Mouse (Mus musculus) monocyte, adult 2 months (primary cell): ENCODE data around the gene Zfp593.

Source experiments
- DNase-seq, 2 experiments: peaks; one replicate each; pipeline ENCODE4 v3.0.0; 2022; ENCODE audit warnings: low spot score in 2 of 2, low read depth in 1 of 2

The Zfp593 gene

DNA sequence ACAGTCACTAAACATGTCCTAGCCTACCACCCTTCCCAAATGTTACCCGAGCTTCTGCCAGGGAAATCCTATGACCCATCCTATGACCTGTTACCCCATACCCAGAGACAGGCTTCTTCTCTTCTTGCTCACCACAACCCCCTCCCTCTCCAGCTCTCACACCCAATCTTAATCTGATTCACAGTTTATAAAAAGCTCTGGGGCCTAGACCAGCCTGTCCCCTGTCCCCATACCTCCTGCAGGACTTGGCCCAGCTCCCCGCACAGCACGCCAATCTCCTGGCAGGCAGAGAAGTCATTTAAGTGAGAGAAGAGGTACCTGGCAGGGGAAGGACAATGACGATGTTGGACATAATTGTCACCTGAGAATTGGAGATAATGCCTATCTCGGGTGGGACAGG lies 10.5 kb downstream of the Zfp593 start:
- DNase-seq = no peak

DNA sequence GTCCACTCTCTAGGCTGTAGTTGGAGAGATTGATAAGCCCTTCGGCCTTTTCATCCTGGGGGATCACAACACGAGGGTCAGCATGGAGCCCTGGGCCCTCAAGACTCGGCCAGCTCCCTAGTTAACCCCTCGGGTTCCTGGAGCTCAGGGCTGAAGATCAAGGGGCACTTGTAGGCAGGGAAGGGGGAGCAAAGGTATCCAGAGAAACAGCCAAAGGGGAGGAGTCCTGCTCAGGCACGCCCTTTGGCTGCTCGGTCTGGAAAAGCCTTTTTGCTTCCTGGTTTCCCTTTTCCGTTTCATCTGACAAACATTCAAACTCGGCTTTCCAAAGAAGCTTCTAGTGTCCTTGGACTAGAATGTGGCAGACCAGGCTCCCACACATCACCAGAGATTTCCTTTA lies 15.0 kb downstream of the Zfp593 start:
- DNase-seq = no peak

DNA sequence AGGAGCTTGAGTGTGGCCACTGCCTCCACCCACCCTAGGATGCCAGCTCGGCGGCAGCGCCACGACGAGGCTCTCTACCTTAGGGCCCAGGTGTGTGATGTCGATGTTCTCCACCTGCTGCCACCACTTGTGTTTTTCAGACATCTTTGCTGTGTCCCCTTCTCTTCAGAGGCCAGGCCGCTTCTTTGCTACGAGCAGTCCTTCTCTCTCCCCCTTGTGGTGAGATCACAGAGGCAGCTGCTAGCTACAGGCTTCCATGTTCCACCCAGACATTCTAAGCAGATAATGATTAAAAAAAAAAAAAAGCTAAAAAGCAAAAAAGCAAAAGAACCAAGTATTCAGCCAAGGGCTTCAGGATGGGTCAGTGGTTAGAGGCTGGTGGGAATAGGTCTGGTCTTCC lies 18.2 kb downstream of the Zfp593 start, which contains the start of gene Catsper4:
TSS of gene Catsper4 (minus strand) at position 190 of the 400 bp plus-strand sequence.
- DNase-seq = no peak

DNA sequence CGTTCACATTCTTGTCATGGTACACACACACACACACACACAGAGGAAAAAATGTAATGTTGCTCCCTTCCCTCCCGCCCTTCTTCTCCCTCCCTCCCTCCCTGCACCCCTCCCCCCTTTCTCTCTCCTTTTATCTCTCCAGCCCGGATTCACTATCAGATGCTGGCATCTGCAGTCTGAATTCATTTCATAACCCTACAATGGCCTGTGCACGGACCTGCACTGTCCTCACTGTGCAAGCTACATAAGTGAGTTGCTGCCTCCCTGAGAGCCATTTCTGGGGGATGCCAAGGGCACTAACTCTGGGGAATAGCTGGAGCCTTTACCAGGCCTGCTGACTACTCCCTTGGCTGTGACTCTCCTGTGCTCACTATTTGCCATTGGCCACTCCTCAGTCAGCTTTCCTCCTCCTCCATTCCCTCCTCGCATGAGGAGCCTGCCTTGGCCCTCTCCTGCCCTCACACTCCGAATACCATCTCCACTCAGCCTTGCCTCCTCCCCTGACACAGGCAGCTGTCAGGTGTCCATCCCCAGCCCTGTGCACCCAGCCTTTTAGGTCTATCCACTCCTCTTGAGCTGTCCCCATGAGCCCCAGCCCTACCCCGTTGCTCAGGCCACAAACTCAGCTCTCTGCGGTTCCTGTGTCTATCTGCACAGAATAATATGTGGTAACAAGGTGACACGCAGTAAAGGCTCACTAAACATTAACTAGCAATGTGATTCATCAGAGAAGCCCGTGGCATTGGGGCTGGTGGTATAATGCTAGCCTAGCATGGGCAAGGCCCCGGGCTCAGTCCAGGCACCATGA lies 22.4 kb downstream of the Zfp593 start:
- DNase-seq = no peak

DNA sequence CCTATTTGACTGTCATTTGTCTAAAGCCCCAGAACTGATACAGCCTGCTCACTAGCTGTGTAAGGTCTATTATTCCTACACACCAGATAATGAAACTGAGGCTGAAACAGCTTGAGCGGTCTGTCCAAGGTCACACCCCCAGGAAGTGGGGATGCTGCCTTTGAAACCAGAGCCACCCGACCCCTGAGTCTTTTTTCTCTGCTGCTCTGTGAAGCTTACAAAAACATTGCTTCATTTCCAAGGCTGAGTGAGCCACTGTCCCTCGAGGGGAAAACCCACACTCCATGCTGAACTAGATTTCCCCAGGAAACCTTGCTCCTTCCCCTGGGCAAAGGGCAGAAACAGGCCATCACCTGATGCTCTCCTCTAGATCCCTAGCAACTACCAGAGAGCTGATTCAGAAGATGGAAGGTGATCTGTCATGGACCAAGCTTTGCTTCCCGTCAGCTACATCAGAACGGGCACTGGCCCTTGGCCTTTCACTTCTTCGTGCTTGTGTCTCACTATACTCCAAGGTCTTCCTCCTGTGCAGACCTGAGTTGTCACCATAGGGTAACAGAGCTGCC lies 38.8 kb downstream of the Zfp593 start:
- no peak for DNase-seq

DNA sequence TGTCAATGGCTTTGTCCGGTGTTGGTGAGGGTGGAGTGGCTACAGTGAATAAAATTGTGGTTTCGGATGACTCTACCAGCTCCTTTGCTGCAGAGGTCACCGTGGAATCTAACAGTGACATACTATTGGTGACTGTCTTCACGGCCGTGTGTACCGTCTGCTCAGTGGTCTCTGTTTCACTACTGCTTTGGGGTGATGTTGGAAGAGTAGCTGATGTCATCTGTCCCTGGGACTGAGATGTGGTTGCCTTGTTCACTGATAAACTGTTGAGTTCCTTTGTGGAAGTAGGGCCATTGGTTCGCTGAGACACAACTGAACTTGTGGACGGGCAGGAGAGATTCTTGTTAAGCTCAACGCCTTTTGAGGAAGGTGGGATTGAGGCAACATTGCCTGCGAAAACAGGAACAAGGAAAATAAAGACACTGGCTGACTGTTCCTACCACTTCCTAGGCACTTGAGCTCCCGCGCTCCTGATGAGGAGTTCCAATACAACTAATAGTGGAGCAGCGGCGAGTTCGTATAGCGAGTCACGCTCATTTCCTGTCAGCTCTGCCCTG lies 42.0 kb downstream of the Zfp593 start:
- no peak for DNase-seq

DNA sequence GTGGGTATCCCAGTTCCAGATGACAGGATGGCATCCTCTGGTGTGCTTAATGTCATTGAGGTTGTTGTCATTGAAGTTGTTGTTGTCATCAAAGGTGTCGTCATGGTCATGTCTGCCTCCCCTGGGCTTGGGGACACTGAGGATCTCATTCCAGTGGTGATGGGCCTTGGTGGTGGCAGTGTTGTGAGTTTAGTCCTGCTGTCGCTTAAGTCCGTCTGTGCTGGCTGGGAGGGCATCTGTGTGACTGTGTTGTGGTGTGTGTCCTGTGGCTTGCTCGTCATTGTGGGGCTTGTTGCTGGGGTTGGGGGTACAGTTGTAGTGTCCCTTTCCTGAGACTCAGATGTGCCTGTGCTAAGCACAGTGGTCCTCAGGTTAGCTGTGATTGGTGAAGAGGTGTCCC lies 42.5 kb downstream of the Zfp593 start, which contains the start of gene Gm7534:
TSS of gene Gm7534 (minus strand) at position 101 of the 400 bp plus-strand sequence.
- DNase-seq = no peak

DNA sequence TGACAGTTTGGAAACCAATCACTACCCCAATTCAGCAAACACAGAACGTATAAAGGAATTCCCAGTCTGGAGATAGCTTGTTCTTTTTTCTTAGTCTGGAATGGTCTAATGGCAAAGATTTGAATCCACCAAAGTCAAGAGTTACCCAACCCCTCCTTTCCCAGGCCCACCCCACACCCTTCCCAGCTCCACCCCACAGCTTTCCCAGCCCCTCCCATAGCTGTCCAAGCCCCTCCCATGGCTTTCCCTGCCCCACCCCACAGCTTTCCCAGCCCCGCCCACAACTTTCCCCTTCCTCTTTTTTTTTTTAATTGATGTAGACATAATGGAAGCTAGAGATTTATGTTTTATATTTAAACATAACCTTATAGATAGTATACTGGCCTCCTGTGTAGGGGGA lies 46.0 kb downstream of the Zfp593 start:
- DNase-seq = no peak
